In the genomic region with DNA sequence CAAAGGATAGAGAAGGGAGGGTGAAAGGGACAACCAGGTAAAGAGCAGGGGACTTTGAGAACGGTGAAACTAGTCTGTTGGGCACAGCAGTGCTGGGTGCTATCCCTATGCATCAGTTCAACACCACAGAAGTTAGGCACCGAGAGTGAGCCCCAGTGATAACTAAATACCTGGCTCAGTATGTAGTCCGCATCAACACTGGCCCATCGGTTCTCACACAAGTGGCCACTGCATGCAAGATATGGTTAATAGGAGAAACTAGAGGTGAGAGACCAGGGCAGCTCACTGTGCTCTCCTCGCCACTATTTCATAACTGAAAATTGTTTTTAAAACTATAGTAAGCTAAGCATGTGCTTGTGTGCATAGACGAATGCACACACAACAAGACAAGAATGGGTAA, we compare ENCODE assay signal across 31 mouse cellular contexts.
"Had no signal": no experiment of that assay in that cellular context is flagged by ENCODE, and none has a peak within 500 bp of the region (broad histone marks: within the 10 kb centered on the region; RNA-seq: fewer than 3 reads in every experiment).

No protein-coding gene starts in this region.

- H3K9ac ChIP-seq: limb, embryonic 12.5 days; limb, embryonic 13.5 days; limb, embryonic 15.5 days; liver, embryonic 12.5 days; liver, embryonic 13.5 days; liver, embryonic 14.5 days; liver, embryonic 15.5 days; liver, postnatal 0 days; lung, embryonic 14.5 days; lung, embryonic 15.5 days; midbrain, embryonic 12.5 days; midbrain, embryonic 13.5 days; midbrain, embryonic 15.5 days; neural tube, embryonic 12.5 days had no signal

- ATAC-seq: liver, embryonic 12.5 days; liver, postnatal 0 days; lung, postnatal 0 days; midbrain, embryonic 13.5 days; midbrain, embryonic 15.5 days had no signal

- H3K4me1 ChIP-seq: limb, embryonic 10.5 days; limb, embryonic 12.5 days; limb, embryonic 13.5 days; limb, embryonic 15.5 days; liver, embryonic 12.5 days; liver, embryonic 13.5 days; liver, embryonic 15.5 days; lung, embryonic 15.5 days; megakaryocyte, embryonic 14.5 days; midbrain, embryonic 15.5 days; neural tube, embryonic 12.5 days had no signal

- H3K9me3 ChIP-seq: limb, embryonic 10.5 days; limb, embryonic 12.5 days; limb, embryonic 13.5 days; limb, embryonic 15.5 days; liver, embryonic 12.5 days; liver, embryonic 13.5 days; liver, embryonic 15.5 days; lung, embryonic 15.5 days; midbrain, embryonic 10.5 days; midbrain, embryonic 12.5 days; midbrain, embryonic 13.5 days; midbrain, embryonic 15.5 days; neural tube, embryonic 12.5 days had no signal

- H3K27me3 ChIP-seq: limb, embryonic 12.5 days; limb, embryonic 13.5 days; limb, embryonic 15.5 days; liver, embryonic 12.5 days; liver, embryonic 13.5 days; liver, embryonic 15.5 days; lung, embryonic 15.5 days; megakaryocyte, embryonic 14.5 days; midbrain, embryonic 12.5 days; midbrain, embryonic 13.5 days; midbrain, embryonic 15.5 days; neural tube, embryonic 12.5 days had no signal

- DNase-seq: left cerebral cortex, postnatal 4 days; liver; liver, embryonic 13.5 days; liver, postnatal 0 days; lung, adult 18-20 months; lung, adult 2 months; lung, embryonic 14.5 days; lung, postnatal 10 days; lung, postnatal 14 days; lung, postnatal 36 days; lung, postnatal 4 days; midbrain, embryonic 14.5 days had no signal

- H3K27ac ChIP-seq: left cerebral cortex, adult 2 months; limb, embryonic 10.5 days; limb, embryonic 12.5 days; limb, embryonic 13.5 days; limb, embryonic 15.5 days; liver, embryonic 12.5 days; liver, embryonic 13.5 days; liver, embryonic 14.5 days; liver, embryonic 15.5 days; lung, embryonic 15.5 days; macrophage; midbrain, embryonic 10.5 days; midbrain, embryonic 12.5 days; midbrain, embryonic 13.5 days; midbrain, embryonic 15.5 days; neural tube, embryonic 12.5 days had no signal

- H3K36me3 ChIP-seq: limb, embryonic 10.5 days; limb, embryonic 12.5 days; limb, embryonic 13.5 days; limb, embryonic 15.5 days; liver, embryonic 12.5 days; liver, embryonic 13.5 days; liver, embryonic 15.5 days; lung, embryonic 15.5 days; midbrain, embryonic 10.5 days; midbrain, embryonic 12.5 days; midbrain, embryonic 13.5 days; midbrain, embryonic 15.5 days; neural tube, embryonic 12.5 days had no signal

- H3K4me3 ChIP-seq: left cerebral cortex, adult 2 months; limb, embryonic 10.5 days; limb, embryonic 12.5 days; limb, embryonic 13.5 days; limb, embryonic 15.5 days; liver, embryonic 12.5 days; liver, embryonic 13.5 days; liver, embryonic 15.5 days; lung, embryonic 15.5 days; megakaryocyte, embryonic 14.5 days; midbrain, embryonic 10.5 days; midbrain, embryonic 12.5 days; midbrain, embryonic 13.5 days; midbrain, embryonic 15.5 days; myocyte; neural tube, embryonic 12.5 days had no signal

- H3K4me2 ChIP-seq: limb, embryonic 12.5 days; limb, embryonic 13.5 days; limb, embryonic 15.5 days; liver, embryonic 11.5 days; liver, embryonic 12.5 days; liver, embryonic 13.5 days; liver, embryonic 15.5 days; lung, embryonic 14.5 days; lung, embryonic 15.5 days; midbrain, embryonic 12.5 days; midbrain, embryonic 13.5 days; midbrain, embryonic 15.5 days; neural tube, embryonic 12.5 days had no signal
